Comparison of ENCODE assay signal across 22 mouse cellular contexts in genomic region chr12:54327483-54327882, GRCm38 (mm10).
DNase-seq lines count a peak whose midpoint lies in the region; ATAC-seq and TF ChIP-seq lines count a peak whose summit lies in the region.
"Had no signal": no experiment of that assay in that cellular context is flagged by ENCODE, and none has a peak within 500 bp of the region (broad histone marks: within the 10 kb centered on the region; RNA-seq: fewer than 3 reads in every experiment).

No protein-coding gene starts in this region.

- H3K27me3 ChIP-seq in liver, embryonic 16.5 days (ENCODE audit: control insufficient read depth, insufficient read depth, low read depth, low read length) = no peaks in the 10 kb centered on the region
- H3K27me3 ChIP-seq in liver, embryonic 12.5 days (replicated peaks) = no peaks in the 10 kb centered on the region
- no peaks in the 10 kb centered on the region for H3K27me3 ChIP-seq in Patski
- H3K27me3 ChIP-seq: embryonic facial prominence, embryonic 15.5 days had no signal

- in situ Hi-C loops in Patski (cut with MboI; ENCODE audit: low pct_unique_long_range_greater_than_20kb) = no loop called here

- TF ChIP-seq CTCF in Patski (IDR thresholded peaks at IDR 0.05) = no peak

- WGBS in liver, embryonic 16.5 days (ENCODE audit: insufficient replicate concordance) = 57% methylated on average over 1 of the region's 1 CpGs
- 40% methylated on average over 1 of the region's 1 CpGs for whole genome bisulfite sequencing in liver, embryonic 12.5 days (ENCODE audit: insufficient replicate concordance)

- peak; percentile 76; the same call in 1 of the 2 replicates for ATAC-seq in frontal cortex, adult (ENCODE audit: low TSS enrichment)
- peak; percentile 30; the same call in 1 of the 2 replicates for ATAC-seq in liver, embryonic 16.5 days (ENCODE audit: low read depth)
- no peak for ATAC-seq in liver, embryonic 12.5 days
- peak; percentile 87 for ATAC-seq in Patski
- ATAC-seq: forebrain, embryonic 14.5 days; hindbrain, postnatal 0 days had no signal

- no peaks in the 10 kb centered on the region for H3K9me3 ChIP-seq in liver, embryonic 16.5 days (replicated peaks; ENCODE audit: control insufficient read depth, low read length)
- no peaks in the 10 kb centered on the region for H3K9me3 ChIP-seq in liver, embryonic 12.5 days (replicated peaks)
- H3K9me3 ChIP-seq: embryonic facial prominence, embryonic 15.5 days; forebrain, embryonic 10.5 days; hindbrain, embryonic 13.5 days had no signal

- POLR2A ChIA-PET in Patski (lab: Charles Lee) = no interaction called here

- H3K36me3 ChIP-seq in liver, embryonic 16.5 days (ENCODE audit: control insufficient read depth, insufficient read depth) = no peaks in the 10 kb centered on the region
- no peaks in the 10 kb centered on the region for H3K36me3 ChIP-seq in liver, embryonic 12.5 days
- H3K36me3 ChIP-seq: embryonic facial prominence, embryonic 15.5 days; forebrain, embryonic 10.5 days; hindbrain, embryonic 13.5 days had no signal

- no peak overlapping the region for H3K4me3 ChIP-seq in liver, embryonic 16.5 days (ENCODE audit: low read depth, low read length)
- H3K4me3 ChIP-seq in liver, embryonic 12.5 days = no peak overlapping the region
- H3K4me3 ChIP-seq: embryonic facial prominence, embryonic 15.5 days; erythroblast, embryonic 14.5 days; forebrain, embryonic 10.5 days; hindbrain, embryonic 13.5 days had no signal

- H3K4me1 ChIP-seq in liver, embryonic 16.5 days (ENCODE audit: control insufficient read depth, low read depth, low read length) = no peaks in the 10 kb centered on the region
- no peaks in the 10 kb centered on the region for H3K4me1 ChIP-seq in liver, embryonic 12.5 days
- H3K4me1 ChIP-seq: embryonic facial prominence, embryonic 15.5 days; hindbrain, embryonic 13.5 days had no signal

- H3K9ac ChIP-seq in liver, embryonic 16.5 days (ENCODE audit: low read depth, low read length) = no peak overlapping the region
- no peak overlapping the region for H3K9ac ChIP-seq in liver, embryonic 12.5 days
- H3K9ac ChIP-seq: embryonic facial prominence, embryonic 15.5 days; hindbrain, embryonic 13.5 days had no signal

- CTCF ChIA-PET in Patski (lab: Charles Lee) = interaction anchor here (1.8 kb wide), 1 partner anchor 9 kb away, joined by 6 read pairs; no protein-coding TSS in a partner anchor

- no peak overlapping the region for H3K27ac ChIP-seq in liver, embryonic 16.5 days (ENCODE audit: low read length)
- no peak overlapping the region for H3K27ac ChIP-seq in liver, embryonic 12.5 days
- H3K27ac ChIP-seq: embryonic facial prominence, embryonic 15.5 days; forebrain, embryonic 10.5 days; hindbrain, embryonic 13.5 days; hindbrain, postnatal 0 days had no signal

- DNase-seq in frontal cortex, postnatal 10 days (ENCODE audit: low spot score in 2 of 2) = no peak
- DNase-seq in A20 (ENCODE audit: low read depth, low spot score) (peak; percentile 51), Patski (ENCODE audit: low read depth, low spot score) (peak; percentile 27)
- no peak for DNase-seq in kidney, adult 8-10 months
- DNase-seq in adrenal gland, adult (ENCODE audit: inconsistent age in 2 of 2, low spot score in 1 of 2) = no peak
- DNase-seq: adrenal gland, adult 8-10 months; adrenal gland, postnatal 36 days; cerebellum, adult 11 months; cerebellum, adult 8-10 months; cerebellum, postnatal 14 days; embryo, embryonic 11 days; gastrocnemius, postnatal 14 days; heart, postnatal 10 days had no signal

- no peak overlapping the region for H3K4me2 ChIP-seq in liver, embryonic 16.5 days (ENCODE audit: low read depth, low read length)
- no peak overlapping the region for H3K4me2 ChIP-seq in liver, embryonic 12.5 days
- H3K4me2 ChIP-seq: embryonic facial prominence, embryonic 15.5 days; hindbrain, embryonic 13.5 days had no signal

Comparison
In these comparisons a context has a peak if more than half of its experiments do, and no peak if none do; other contexts are left out.
1. DNase-seq: peak in A20 (single experiment) and Patski (single experiment); none in frontal cortex, postnatal 10 days (0 of 2), kidney, adult 8-10 months (0 of 2) and adrenal gland, adult (0 of 2).